Mouse (Mus musculus) spleen, postnatal 10 days (tissue): ENCODE results near the gene Crebbp.
"Not testable (repeated sequence)": the region's sequence is repeated elsewhere in the genome, so short reads cannot be mapped to it uniquely, and the experiment has no call there.

Experiments used
- DNase-seq, 2 experiments: peaks; one replicate each; pipeline ENCODE4 v3.0.0; 2021 to 2022; ENCODE audit warnings: low spot score in 2 of 2

The Crebbp gene

DNA sequence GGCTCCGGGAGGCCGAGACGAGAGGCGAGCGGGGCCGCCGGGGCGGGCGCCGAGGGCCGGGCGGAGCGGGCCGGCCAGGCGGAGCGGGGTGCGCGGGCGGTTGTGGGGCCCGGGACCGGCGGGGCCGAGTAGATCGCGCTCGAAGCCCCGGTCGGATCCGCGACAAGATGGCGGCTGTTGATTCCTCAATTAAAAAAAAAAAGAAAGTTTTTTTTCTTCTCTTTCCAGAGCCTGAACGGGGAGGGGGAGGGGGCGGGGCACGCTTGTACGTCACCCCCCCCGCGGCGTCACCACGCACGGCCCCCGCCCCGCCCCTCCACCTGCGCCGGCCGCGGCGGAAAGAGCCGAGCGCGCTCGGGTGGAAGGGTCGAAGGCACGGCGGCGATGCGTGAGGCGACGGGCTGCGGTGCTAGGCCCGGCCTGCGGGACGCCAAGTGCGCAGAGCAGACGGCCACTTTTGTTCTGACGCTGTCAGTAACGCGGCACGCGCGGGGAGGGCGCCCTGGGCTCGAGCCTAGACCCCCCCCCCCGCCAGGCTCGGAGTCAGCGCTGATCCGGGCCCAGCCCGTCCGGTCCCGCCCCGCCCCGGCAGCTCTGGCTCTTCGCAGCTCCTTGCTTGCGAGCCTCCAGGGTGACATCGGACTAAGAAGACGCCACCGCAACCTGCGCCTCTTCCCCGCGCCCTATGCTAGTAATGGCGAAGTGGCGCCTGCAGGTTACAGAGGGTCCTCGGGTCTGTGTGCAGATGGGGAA is at the start of gene Crebbp:
Crebbp (minus strand) TSS at position 199 of the 753 bp plus-strand sequence.
- DNase-seq, result peak; percentile 90 to 96

GRCm38 (mm10) chr16:4263486-4263885 is 49.7 kb upstream of the Crebbp start:
- no peak for DNase-seq

GRCm38 (mm10) chr16:4257546-4257945 is 43.7 kb upstream of the Crebbp start:
- no peak for DNase-seq

- no peak for DNase-seq
These were observed 35.0 kb upstream of the Crebbp start for GRCm38 (mm10) chr16:4248791-4249190.

- DNase-seq, result not testable (repeated sequence)
These were observed 31.4 kb upstream of the Crebbp start for GRCm38 (mm10) chr16:4245241-4245640.

- DNase-seq, result no peak
These were observed 22.3 kb upstream of the Crebbp start for GRCm38 (mm10) chr16:4236131-4236530.

- no peak for DNase-seq
These were observed 21.8 kb upstream of the Crebbp start for GRCm38 (mm10) chr16:4235587-4235986.

DNA sequence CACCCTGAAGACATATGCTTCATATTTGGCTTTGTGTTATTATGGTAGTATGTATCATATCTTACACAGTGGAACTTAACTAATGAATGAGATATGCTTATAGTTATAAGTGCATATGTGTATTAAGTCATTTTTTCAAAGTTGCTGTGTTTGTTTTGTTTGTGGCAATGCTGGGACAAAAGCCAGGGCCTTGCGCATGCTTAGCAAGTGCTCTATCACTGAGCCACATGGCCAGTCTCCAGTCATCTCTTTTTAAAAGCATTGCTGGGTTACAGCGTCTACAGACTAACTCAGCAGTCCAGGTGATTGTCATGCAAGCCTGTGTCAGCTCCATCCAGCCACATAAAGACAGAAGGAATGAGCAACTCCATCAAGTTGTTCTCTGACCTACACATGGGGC is 12.0 kb upstream of the Crebbp start:
- DNase-seq, result no peak

- no peak for DNase-seq
These were observed 939 bp upstream of the Crebbp start for GRCm38 (mm10) chr16:4214631-4215240.

GRCm38 (mm10) chr16:4212963-4213798 is 616 bp downstream of the Crebbp start:
- DNase-seq, result peak; percentile 70 to 79

- DNase-seq, result no peak
These were observed 1.4 kb downstream of the Crebbp start for GRCm38 (mm10) chr16:4212167-4212962.

DNA sequence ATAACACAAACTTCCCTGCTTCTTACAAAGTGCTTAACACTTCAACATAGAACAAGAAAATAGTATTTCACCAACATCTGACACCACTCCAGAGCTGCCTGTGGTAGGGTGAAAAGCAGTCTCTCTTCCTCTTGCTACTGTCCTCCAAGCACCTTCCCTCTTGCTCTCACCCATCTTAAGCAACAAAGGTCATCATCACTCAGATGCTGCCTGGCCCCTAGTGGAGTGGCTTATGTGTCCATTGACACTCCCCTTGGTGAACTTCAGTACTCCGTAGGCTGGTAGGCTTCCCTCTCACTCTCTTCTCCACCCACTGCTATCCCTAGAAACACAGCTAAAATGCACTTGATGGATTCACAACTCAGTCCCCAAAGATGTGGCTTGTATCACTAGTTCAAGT is 3.5 kb downstream of the Crebbp start:
- DNase-seq, result no peak

DNA sequence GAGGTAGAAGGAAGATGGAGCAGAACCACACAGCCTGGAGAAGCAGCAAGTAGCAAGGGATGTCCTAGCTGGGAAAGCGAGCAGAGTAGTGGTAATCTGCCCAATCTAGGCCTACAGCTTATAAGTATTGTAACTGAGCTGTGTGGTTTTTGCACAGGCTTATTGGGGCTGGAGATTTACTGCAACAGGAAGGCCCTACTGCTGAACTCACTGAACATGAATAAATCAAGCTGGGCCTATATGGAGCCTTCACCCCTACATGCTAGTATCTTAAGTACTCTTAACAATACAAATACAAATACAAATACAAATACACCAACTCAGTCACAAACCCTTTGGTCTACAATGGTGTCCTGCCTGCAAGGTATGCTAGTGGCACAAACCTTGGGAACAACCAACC is 10.2 kb downstream of the Crebbp start:
- DNase-seq, result no peak

DNA sequence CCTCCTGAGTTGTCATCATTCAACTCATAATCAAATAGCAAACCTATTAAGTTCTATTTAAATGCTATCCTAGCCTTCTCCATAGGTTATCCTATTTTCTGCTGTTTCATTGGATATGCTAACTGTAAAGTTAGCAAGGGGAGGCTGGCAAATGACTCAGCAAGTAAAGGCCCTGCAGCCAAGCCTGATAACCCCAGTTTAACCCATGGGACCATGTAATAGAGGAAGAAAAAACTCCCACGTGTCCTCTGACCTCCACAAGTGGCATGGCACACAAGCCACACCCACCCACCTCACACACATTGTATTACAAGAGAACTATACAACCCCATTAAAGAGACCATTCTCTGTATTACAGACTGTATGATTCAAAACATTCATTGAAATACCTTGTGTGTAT is 13.8 kb downstream of the Crebbp start:
- DNase-seq, result peak in 1 of 2 experiments; percentile 34

DNA sequence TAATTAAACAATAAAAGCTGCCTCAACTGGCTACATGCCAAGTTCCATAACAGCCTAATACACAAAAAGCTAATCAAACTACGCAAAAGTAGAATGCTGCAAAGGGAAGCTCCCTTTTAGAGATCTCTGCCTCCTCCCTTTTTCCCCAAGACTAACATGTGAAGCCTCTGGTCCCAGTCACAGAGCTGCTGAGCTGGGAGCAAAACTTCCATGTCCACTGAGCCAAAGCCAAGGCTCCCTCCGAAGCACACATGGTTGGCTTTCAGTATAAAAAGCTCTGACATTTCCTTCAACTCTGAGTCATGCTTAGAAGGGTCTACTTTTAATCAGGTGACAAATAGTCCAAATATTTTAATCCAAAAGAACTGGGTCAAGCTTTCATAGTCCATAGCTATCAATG is 14.2 kb downstream of the Crebbp start:
- no peak for DNase-seq

- no peak for DNase-seq
These were observed 15.8 kb downstream of the Crebbp start for GRCm38 (mm10) chr16:4198004-4198403.

DNA sequence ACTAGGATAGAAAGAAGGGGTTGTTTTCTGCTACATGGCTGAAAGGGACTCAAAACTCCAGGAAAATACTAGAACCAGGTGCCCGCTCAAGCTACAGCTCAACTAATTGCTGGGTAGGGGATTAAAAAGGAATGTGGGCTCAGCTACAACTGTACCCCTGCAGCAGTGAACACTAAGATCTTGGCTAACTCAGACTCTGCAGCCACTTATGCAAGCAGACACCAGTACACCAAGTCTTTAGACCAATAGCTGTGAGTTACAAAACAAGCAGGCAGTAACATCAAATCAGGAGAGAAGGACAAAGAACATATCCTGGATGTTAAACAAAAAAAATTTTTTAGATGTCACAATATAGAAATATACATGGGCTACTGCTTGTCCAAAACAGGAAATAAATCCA is 23.6 kb downstream of the Crebbp start:
- DNase-seq, result no peak

DNA sequence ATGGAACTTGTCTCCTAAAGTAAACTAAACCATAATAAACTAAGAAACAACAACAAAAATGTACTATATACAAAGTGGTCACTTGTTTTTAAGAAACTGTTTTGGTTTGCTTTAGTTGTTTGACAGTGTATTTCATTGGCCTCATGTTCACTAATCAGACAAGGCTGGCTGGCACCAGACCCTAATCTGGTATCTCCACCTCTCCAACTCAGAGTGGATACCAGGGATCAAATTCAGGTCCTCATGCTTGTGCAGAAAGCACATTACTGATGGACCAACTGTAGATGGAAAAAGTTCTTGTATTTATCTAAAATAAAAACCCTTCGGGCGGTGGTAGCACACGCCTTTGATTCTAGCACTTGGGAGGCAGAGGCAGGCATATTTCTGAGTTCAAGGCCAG is 38.7 kb downstream of the Crebbp start:
- no peak for DNase-seq

- DNase-seq, result peak in 1 of 2 experiments; percentile 66
These were observed 44.3 kb downstream of the Crebbp start for GRCm38 (mm10) chr16:4169530-4169929.

- no peak for DNase-seq
These were observed 45.3 kb downstream of the Crebbp start for GRCm38 (mm10) chr16:4168476-4168875.

DNA sequence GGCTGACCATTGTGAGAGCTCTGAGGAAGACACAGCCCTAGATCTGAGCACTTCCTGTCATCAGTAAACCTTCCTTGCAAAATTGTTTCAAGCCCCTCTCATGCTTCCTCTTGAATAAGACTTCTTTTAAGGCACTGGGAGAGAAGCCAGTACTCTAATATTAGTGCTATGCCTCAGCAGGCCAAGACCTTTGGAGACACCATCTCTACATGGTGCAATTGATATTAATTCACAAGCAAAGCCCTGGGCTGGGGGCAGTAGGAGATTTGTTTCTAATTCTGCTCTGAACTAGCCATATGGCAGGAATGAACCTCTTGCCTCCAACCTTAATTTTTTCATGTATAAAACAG is 52.9 kb downstream of the Crebbp start:
- DNase-seq, result no peak
